Mouse (Mus musculus) midbrain, embryonic 10.5 days (tissue): ENCODE results near the gene Rnf183. TPM values are rescaled to one million over a fixed set of nuclear protein-coding genes. Genes with fewer than 3 reads are reported as not detected.

Source experiments
- DNase-seq: peaks from one replicate; pipeline ENCODE4 v3.0.0-alpha.2; 2017; ENCODE audit warnings: low spot score
- H3K27ac ChIP-seq: fragments of 300-500 bp; sonication (generic); replicated peaks from 2 replicates; pipeline ENCODE4 v1.5.1; 2016; ENCODE audit warnings: mild to moderate bottlenecking
- H3K27me3 ChIP-seq: fragments of 300-500 bp; sonication (generic); 2 replicates; pipeline ENCODE4 v1.6.1; 2016; ENCODE audit warnings: low read depth, mild to moderate bottlenecking; ENCODE audit not compliant: poor library complexity, severe bottlenecking
- H3K36me3 ChIP-seq: fragments of 300-500 bp; sonication (generic); 2 replicates; pipeline ENCODE4 v1.6.1; 2016; ENCODE audit warnings: mild to moderate bottlenecking, moderate library complexity
- H3K4me1 ChIP-seq: fragments of 300-500 bp; sonication (generic); 2 replicates; pipeline ENCODE4 v1.6.1; 2016
- H3K4me3 ChIP-seq: fragments of 300-500 bp; sonication (generic); 2 replicates; pipeline ENCODE4 v1.5.1; 2016; ENCODE audit warnings: mild to moderate bottlenecking, moderate library complexity
- H3K9me3 ChIP-seq: fragments of 300-500 bp; sonication (generic); replicated peaks from 2 replicates; pipeline ENCODE4 v1.6.1; 2016; ENCODE audit warnings: mild to moderate bottlenecking
- WGBS: fragments of 180-500 bp; shearing (Covaris S2); methylation state at CpG from one replicate; pipeline ENCODE4 v1.1.7; 2016; 5-methylcytosine and 5-hydroxymethylcytosine counted together
- polyA plus RNA-seq: library from polyadenylated mRNA; unstranded; fragments of >200 nt; fragmentation: Nextera tagmentation; extraction: Ambion mirVana; gene quantifications from 2 replicates; pipeline ENCODE4 v1.2.1, GENCODE M21; 2016

The Rnf183 gene
- polyA plus RNA-seq, 1 experiment from 2014 or later, result not detected

DNA sequence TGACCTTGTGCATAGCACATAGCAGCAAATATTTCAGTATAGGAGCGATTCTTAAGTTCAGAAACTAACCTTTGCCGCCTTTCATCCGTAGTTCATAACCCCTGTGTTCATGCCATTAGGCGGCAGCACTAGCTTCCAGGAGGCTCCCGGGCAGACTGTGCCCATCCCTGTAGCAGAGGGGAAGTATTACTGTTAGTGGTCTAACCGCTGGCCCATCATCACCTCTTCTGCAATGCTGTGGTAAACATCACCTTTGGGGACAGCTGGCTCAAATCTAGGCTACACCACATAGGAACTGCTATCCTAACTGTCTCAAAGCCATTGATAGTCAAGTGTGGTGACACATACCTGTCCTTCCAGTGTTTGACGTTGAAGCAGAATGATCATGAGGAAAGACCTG, 43.2 kb downstream of the Rnf183 start:
- Histone ChIP-seq H3K4me1 (0 out of 2 replicates have a peak, but pooled peaks cover 3% of the 10 kb centered on the region), H3K4me3 (no peak overlapping the region), H3K27me3 (no peaks in the 10 kb centered on the region), H3K36me3 (peaks cover 88% of the 10 kb centered on the region), H3K9me3 (no peaks in the 10 kb centered on the region), H3K27ac (no peak overlapping the region)
- no peak for DNase-seq
- WGBS, result 93% methylated on average over 7 of the region's 7 CpGs

DNA sequence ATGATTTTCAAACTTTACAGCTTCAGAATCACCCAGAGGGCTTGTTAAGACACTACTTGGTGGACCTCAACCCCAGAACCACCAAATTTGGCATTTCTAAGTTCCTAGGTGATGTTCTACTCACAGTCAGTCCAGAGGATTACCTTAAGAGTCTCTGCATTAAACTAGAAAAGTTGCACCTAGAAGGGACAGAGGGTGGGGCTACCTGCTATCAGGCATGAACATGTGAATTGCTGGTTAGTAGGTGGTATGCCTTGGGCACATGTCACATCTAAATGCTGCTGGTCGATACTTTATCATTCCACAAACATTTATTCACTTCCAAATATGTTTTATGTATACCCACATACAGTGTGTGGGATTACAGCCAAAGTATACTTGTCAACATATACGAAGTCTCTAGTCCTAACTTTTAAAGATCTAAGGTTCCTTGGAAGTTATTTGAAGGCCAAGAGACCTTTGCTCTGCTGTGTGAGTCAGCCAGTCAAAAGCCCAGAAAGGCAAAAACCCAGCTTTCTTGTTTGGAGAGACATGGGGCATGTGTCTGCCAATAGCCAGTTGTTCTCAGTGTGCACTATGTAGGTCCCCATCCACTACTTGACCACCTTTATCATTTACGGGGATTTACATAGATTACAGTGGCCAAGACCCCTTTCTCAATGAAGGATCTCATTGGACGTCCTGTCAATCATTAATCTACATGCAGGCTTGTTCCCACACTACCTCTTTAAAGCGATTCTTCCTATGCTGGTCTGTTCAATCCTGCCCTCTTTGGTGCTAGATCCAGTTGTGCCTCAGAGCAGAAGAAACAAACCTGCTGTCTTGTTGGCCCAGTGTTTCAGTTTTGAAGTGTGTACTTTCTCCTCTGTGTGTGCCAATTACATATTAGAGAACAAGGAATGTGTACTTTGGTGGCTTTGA, 45.2 kb downstream of the Rnf183 start:
- Histone ChIP-seq H3K9me3 (no peaks in the 10 kb centered on the region), H3K4me1 (0 out of 2 replicates have a peak, but pooled peaks cover 3% of the 10 kb centered on the region), H3K4me3 (no peak overlapping the region), H3K27ac (no peak overlapping the region), H3K27me3 (no peaks in the 10 kb centered on the region), H3K36me3 (peaks cover 85% of the 10 kb centered on the region)
- no peak for DNase-seq
- WGBS, result 91% methylated on average over 5 of the region's 5 CpGs

DNA sequence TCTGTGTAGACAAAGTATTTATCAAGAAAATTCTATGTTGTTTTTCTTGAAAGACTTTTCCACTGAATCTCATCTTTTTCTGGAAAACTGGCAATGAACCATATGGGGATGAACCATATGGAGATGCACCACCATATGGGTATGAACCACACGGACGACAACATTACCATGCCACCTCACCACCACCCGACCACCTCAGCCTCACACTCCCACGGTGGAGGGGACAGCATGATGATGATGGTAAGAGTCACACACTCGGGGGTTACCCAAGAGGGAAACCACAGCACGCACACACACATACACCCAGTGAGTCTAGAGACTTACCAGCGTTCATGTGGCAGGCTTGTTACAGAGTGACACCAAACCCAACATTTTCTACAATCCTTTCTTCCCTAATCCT, 49.6 kb downstream of the Rnf183 start:
- H3K36me3 ChIP-seq, result peaks cover 57% of the 10 kb centered on the region
- WGBS, result 95% methylated on average over 7 of the region's 7 CpGs
- H3K9me3 ChIP-seq, result no peaks in the 10 kb centered on the region

GRCm38 (mm10) chr4:62384159-62384558, 50.9 kb downstream of the Rnf183 start:
- H3K4me1 ChIP-seq, result no peaks in the 10 kb centered on the region
- 95% methylated on average over 1 of the region's 1 CpGs for WGBS
- no peak overlapping the region for H3K27ac ChIP-seq
- H3K36me3 ChIP-seq, result peaks cover 44% of the 10 kb centered on the region
- DNase-seq, result no peak
- H3K9me3 ChIP-seq, result no peaks in the 10 kb centered on the region
- no peaks in the 10 kb centered on the region for H3K27me3 ChIP-seq
- H3K4me3 ChIP-seq, result no peak overlapping the region

More for the DNA sequence above, 49.6 kb downstream of the Rnf183 start:
- no peaks in the 10 kb centered on the region for H3K27me3 ChIP-seq
- no peak overlapping the region for H3K27ac ChIP-seq
- no peak overlapping the region for H3K4me3 ChIP-seq
- no peak for DNase-seq
- H3K4me1 ChIP-seq, result no peaks in the 10 kb centered on the region

- no peaks in the 10 kb centered on the region for H3K9me3 ChIP-seq
- H3K4me3 ChIP-seq, result no peak overlapping the region
- peaks cover under 1% of the 10 kb centered on the region; the same call in 1 of the 2 replicates for H3K4me1 ChIP-seq
- no peaks in the 10 kb centered on the region for H3K27me3 ChIP-seq
- peaks cover 40% of the 10 kb centered on the region for H3K36me3 ChIP-seq
- WGBS, result 88% methylated on average over 7 of the region's 7 CpGs
- no peak for DNase-seq
- no peak overlapping the region for H3K27ac ChIP-seq
Measured at GRCm38 (mm10) chr4:62383752-62384151, 51.3 kb downstream of the Rnf183 start.

DNA sequence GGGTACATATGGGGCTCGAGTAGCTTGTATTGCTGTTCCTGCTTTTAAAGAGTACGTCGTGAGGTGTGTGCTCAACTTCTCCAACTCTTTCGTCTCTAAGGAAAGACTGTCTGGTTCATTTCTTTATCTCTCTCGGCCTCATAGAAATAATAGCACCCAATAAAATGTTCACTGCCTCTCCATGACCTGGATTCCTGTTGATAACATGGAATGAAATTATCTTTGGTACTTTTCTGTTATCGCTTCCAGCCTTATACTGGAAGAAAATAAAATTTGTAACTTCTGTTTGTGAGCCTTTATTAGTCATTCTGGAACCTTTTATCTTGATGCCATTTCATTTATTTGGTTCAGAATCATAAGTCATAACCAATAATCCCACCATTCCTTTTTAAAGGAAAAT, 51.8 kb downstream of the Rnf183 start:
- Histone ChIP-seq H3K4me3 (no peak overlapping the region), H3K36me3 (peaks cover 34% of the 10 kb centered on the region), H3K9me3 (no peaks in the 10 kb centered on the region), H3K4me1 (peaks cover 3% of the 10 kb centered on the region; the same call in 1 of the 2 replicates), H3K27ac (no peak overlapping the region), H3K27me3 (no peaks in the 10 kb centered on the region)
- no peak for DNase-seq
- WGBS, result 93% methylated on average over 6 of the region's 6 CpGs

- no peak overlapping the region for H3K4me3 ChIP-seq
- no peak overlapping the region for H3K27ac ChIP-seq
- H3K4me1 ChIP-seq, result peaks cover 3% of the 10 kb centered on the region; the same call in 1 of the 2 replicates
- H3K9me3 ChIP-seq, result no peaks in the 10 kb centered on the region
- H3K36me3 ChIP-seq, result 0 out of 2 replicates have a peak, but pooled peaks cover 6% of the 10 kb centered on the region
- no peaks in the 10 kb centered on the region for H3K27me3 ChIP-seq
- WGBS, result 93% methylated on average over 9 of the region's 9 CpGs
- DNase-seq, result no peak
Measured at GRCm38 (mm10) chr4:62379724-62380381, 55.2 kb downstream of the Rnf183 start.

Other genes starting within 250 kb of the Rnf183 start
- 20.3 and 28.2 TPM in 2 replicates for gene Zfp37, start 204.2 kb downstream of the Rnf183 start, polyA plus RNA-seq
- gene Slc31a2, start 172.7 kb downstream of the Rnf183 start, polyA plus RNA-seq, result 12.1 and 12.4 TPM in 2 replicates
- gene Fkbp15, start 74.7 kb downstream of the Rnf183 start, polyA plus RNA-seq, result 17.6 and 21.1 TPM in 2 replicates
- 54.9 and 57.7 TPM in 2 replicates for gene Slc31a1, start 74.5 kb downstream of the Rnf183 start, polyA plus RNA-seq
- gene Cdc26, start 26.6 kb downstream of the Rnf183 start, polyA plus RNA-seq, result 175 and 185 TPM in 2 replicates
- gene Prpf4, start 26.5 kb downstream of the Rnf183 start, polyA plus RNA-seq, result 34.3 and 35.2 TPM in 2 replicates
- 10.1 and 12.6 TPM in 2 replicates for gene Wdr31, start 35.6 kb upstream of the Rnf183 start, polyA plus RNA-seq
- gene Bspry, start 44.8 kb upstream of the Rnf183 start, polyA plus RNA-seq, result 0.47 and 0.57 TPM in 2 replicates
- 10.9 and 13.3 TPM in 2 replicates for gene Hdhd3, start 68.2 kb upstream of the Rnf183 start, polyA plus RNA-seq
- gene Alad, start 84.7 kb upstream of the Rnf183 start, polyA plus RNA-seq, result 120 and 123 TPM in 2 replicates
- gene Pole3, start 89.8 kb upstream of the Rnf183 start, polyA plus RNA-seq, result 140 and 142 TPM in 2 replicates
- 1.5 and 1.7 TPM in 2 replicates for gene 4933430I17Rik, start 90.1 kb upstream of the Rnf183 start, polyA plus RNA-seq
- 29.4 and 41.1 TPM in 2 replicates for gene Rgs3, start 124.6 kb upstream of the Rnf183 start, polyA plus RNA-seq